Mouse (Mus musculus): Measurements from ENCODE around the gene Srp14. TPM values are rescaled to one million over a fixed set of nuclear protein-coding genes. Genes with fewer than 3 reads are reported as not detected.

Srp14 gene
- 110 and 142 TPM in 2 replicates for polyA plus RNA-seq (2011; ENCODE audit: insufficient read depth, insufficient read length, low replicate concordance, missing spikeins)

DNA sequence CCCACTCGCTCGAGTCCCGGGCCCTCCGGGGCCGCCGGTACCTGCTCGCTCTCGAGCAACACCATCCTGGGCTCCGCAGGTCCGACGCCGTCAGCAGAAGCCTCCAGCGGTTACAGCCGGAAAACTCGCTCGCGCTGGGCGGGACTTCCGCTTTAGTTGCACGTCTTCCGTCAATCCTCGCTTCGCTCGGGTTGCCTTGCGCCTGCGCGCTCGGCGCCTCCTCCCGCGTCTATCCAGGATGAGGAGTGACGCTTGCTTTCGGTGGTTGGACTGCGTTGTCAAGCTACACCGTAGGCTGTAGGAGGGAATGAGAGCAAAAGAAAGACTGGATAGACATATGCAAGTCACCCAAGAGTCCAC, at the start of gene Srp14:
TSS of gene Srp14 (minus strand) at position 162 of the 360 bp plus-strand sequence.
- peak within 1 kb of the TSS; percentile 69 for H3K4me3 ChIP-seq (replicated peaks; ENCODE audit: control insufficient read depth, low read depth, low read length)
- no peak for TF ChIP-seq CTCF (IDR thresholded peaks at IDR 0.05; ENCODE audit: control insufficient read depth, insufficient read depth, low read length)
- peak; percentile 76; the same call in 1 of the 2 replicates for TF ChIP-seq POLR2A (IDR thresholded peaks at IDR 0.05; ENCODE audit: borderline replicate concordance, control insufficient read depth, low read depth, low read length)
- peak within 1 kb of the TSS; percentile 85 for H3K27ac ChIP-seq (ENCODE audit: control insufficient read depth, insufficient read depth, low read depth, low read length, poor library complexity)
- under 1% methylated on average over 35 of the region's 35 CpGs for WGBS
- H3K4me1 ChIP-seq (ENCODE audit: control insufficient read depth, insufficient read depth, low read length) = peaks cover 2% of the 10 kb centered on the region; the same call in 1 of the 2 replicates

DNA sequence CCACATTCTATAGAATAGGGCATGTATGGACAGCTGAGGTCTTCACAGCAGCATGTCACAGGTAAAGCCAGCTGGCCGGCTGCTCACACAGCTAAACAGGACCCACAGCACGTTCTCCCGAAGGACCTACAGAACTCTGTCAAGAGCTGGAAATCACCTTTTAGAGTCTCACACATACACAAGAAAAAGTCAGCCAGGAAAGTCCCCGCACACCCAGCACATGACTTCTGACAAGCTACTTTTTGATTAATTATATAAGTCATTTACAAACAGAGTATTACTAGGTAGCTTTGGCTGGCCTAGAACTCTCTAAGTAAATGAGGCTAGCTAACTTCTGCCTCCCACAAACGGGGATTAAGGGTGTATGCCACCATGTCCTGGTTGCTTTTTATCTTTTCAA, 47.0 kb upstream of the Srp14 start:
- TF ChIP-seq CTCF (IDR thresholded peaks at IDR 0.05; ENCODE audit: control insufficient read depth, insufficient read depth, low read length) (no peak), POLR2A (IDR thresholded peaks at IDR 0.05; ENCODE audit: borderline replicate concordance, control insufficient read depth, low read depth, low read length) (no peak)
- 80% methylated on average over 5 of the region's 5 CpGs for WGBS
- peaks cover 2% of the 10 kb centered on the region for H3K4me1 ChIP-seq (ENCODE audit: control insufficient read depth, insufficient read depth, low read length)
- no peak overlapping the region for H3K4me3 ChIP-seq (replicated peaks; ENCODE audit: control insufficient read depth, low read depth, low read length)
- no peak overlapping the region for H3K27ac ChIP-seq (ENCODE audit: control insufficient read depth, insufficient read depth, low read depth, low read length, poor library complexity)

DNA sequence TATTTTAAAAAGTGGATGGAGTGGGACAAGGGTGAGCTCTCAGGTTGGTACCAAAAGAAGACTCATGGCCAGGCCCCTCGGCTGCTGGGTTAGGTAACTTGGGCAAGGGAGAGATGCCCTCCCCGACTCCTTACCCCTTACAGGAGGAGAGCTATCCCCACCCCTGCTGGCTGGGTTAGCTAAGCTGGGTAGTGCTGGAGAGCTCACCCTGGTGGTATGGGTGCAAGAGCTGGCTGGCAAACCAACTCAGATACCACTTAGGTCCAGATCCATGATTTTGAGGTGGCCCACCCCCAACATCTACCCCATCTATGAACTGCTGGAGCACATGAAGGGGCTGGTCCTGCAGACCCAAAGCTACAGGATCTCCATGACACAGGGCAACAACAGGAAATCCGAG, 45.3 kb upstream of the Srp14 start:
- H3K27ac ChIP-seq (ENCODE audit: control insufficient read depth, insufficient read depth, low read depth, low read length, poor library complexity) = no peak overlapping the region
- H3K4me3 ChIP-seq (replicated peaks; ENCODE audit: control insufficient read depth, low read depth, low read length) = no peak overlapping the region
- no peak for TF ChIP-seq POLR2A (IDR thresholded peaks at IDR 0.05; ENCODE audit: borderline replicate concordance, control insufficient read depth, low read depth, low read length)
- TF ChIP-seq CTCF (IDR thresholded peaks at IDR 0.05; ENCODE audit: control insufficient read depth, insufficient read depth, low read length) = no peak
- 65% methylated on average over 3 of the region's 3 CpGs for WGBS
- peaks cover 5% of the 10 kb centered on the region for H3K4me1 ChIP-seq (ENCODE audit: control insufficient read depth, insufficient read depth, low read length)

- no peak overlapping the region for H3K27ac ChIP-seq (ENCODE audit: control insufficient read depth, insufficient read depth, low read depth, low read length, poor library complexity)
- TF ChIP-seq POLR2A (IDR thresholded peaks at IDR 0.05; ENCODE audit: borderline replicate concordance, control insufficient read depth, low read depth, low read length) = no peak
- no peak for TF ChIP-seq CTCF (IDR thresholded peaks at IDR 0.05; ENCODE audit: control insufficient read depth, insufficient read depth, low read length)
- H3K4me1 ChIP-seq (ENCODE audit: control insufficient read depth, insufficient read depth, low read length) = peaks cover 7% of the 10 kb centered on the region
- 46% methylated on average over 5 of the region's 5 CpGs for WGBS
- H3K4me3 ChIP-seq (replicated peaks; ENCODE audit: control insufficient read depth, low read depth, low read length) = no peak overlapping the region
Observed at GRCm38 (mm10) chr2:118523163-118523730, 43.7 kb upstream of the Srp14 start.

DNA sequence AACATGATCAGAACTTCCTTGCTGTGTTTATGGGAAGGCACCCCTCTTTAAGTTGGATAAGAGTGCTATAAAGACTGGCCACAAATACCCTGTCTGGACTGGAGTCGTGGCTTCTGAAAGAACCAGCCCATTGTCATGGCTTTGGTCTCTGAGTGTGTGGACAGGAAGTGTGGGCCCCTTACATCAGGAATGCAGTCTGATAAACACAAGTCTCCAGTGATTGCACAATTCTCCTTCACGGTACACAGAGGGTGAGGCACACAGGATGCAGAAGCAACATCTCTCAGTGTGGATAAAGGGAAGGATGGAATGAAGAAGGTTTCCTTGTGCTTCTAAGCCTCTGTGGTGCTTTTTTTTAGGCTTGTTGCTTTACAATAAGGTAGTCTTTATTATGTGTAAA, 42.8 kb upstream of the Srp14 start:
- H3K4me1 ChIP-seq (ENCODE audit: control insufficient read depth, insufficient read depth, low read length) = peaks cover 7% of the 10 kb centered on the region
- WGBS = 1% methylated on average over 2 of the region's 2 CpGs

GRCm38 (mm10) chr2:118520042-118520933, 40.8 kb upstream of the Srp14 start:
- peaks cover 7% of the 10 kb centered on the region for H3K4me1 ChIP-seq (ENCODE audit: control insufficient read depth, insufficient read depth, low read length)
- H3K4me3 ChIP-seq (replicated peaks; ENCODE audit: control insufficient read depth, low read depth, low read length) = no peak overlapping the region
- TF ChIP-seq POLR2A (IDR thresholded peaks at IDR 0.05; ENCODE audit: borderline replicate concordance, control insufficient read depth, low read depth, low read length) = no peak
- no peak for TF ChIP-seq CTCF (IDR thresholded peaks at IDR 0.05; ENCODE audit: control insufficient read depth, insufficient read depth, low read length)
- 44% methylated on average over 9 of the region's 9 CpGs for WGBS
- H3K27ac ChIP-seq (ENCODE audit: control insufficient read depth, insufficient read depth, low read depth, low read length, poor library complexity) = peak overlapping the region; percentile 70; the same call in 1 of the 2 replicates

More for the DNA sequence above, 42.8 kb upstream of the Srp14 start:
- TF ChIP-seq CTCF (IDR thresholded peaks at IDR 0.05; ENCODE audit: control insufficient read depth, insufficient read depth, low read length) (no peak), POLR2A (IDR thresholded peaks at IDR 0.05; ENCODE audit: borderline replicate concordance, control insufficient read depth, low read depth, low read length) (no peak)
- Histone ChIP-seq H3K27ac (ENCODE audit: control insufficient read depth, insufficient read depth, low read depth, low read length, poor library complexity) (no peak overlapping the region), H3K4me3 (replicated peaks; ENCODE audit: control insufficient read depth, low read depth, low read length) (no peak overlapping the region)

DNA sequence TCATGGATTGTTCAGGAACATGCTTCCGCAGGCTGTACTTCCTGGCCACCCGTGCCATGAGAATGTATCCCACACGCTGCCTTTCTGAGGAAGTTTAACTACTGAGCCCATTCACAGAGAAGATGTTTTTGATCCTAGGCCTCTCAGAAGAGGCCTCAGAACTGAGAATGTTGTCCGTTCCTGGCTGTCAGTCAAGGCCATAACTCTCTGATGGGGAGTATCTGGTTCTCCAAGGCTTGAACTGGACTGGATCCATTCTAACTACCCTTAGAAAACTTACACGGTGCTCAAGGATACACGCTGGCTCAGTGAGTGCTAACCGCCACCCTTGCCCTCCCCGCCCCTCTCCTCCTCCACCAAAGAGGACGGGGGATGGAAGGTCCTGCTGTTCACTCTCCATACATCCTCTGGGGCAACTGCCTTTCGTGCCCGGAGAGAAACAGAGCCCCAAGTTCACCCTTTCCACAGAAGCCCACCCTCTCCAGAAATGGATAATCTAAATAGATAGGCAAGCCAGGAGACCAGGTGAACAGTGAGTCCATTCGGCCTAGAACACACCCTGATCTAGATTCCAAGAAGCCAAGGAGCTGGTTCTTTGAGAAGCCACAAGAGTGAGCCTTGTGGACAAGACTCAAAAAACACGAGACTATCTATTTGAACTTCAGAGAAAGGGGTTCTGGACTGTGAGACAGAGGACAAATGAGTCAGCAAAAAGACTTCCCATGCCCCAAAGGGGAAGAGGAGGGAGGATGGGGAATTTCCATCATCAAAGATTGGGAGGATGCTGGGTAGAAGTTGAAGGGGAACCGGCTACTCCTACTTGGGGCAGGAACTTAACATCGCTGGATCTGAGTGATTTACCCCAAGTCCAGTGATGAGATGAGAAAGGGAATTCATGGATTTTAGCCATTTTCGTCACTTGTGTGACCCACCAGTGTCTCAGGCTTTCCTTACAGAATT, 33.2 kb upstream of the Srp14 start:
- H3K4me3 ChIP-seq (replicated peaks; ENCODE audit: control insufficient read depth, low read depth, low read length) = no peak overlapping the region
- 61% methylated on average over 16 of the region's 16 CpGs for WGBS
- no peaks in the 10 kb centered on the region for H3K4me1 ChIP-seq (ENCODE audit: control insufficient read depth, insufficient read depth, low read length)
- no peak for TF ChIP-seq CTCF (IDR thresholded peaks at IDR 0.05; ENCODE audit: control insufficient read depth, insufficient read depth, low read length)
- H3K27ac ChIP-seq (ENCODE audit: control insufficient read depth, insufficient read depth, low read depth, low read length, poor library complexity) = no peak overlapping the region
